Mouse (Mus musculus): ENCODE results near the gene Cela3a. TPM values are rescaled to one million over a fixed set of nuclear protein-coding genes. Genes with fewer than 3 reads are reported as not detected.
"Not testable (repeated sequence)": the region's sequence is repeated elsewhere in the genome, so short reads cannot be mapped to it uniquely, and the experiment has no call there.

The Cela3a gene
- polyA plus RNA-seq, 1 experiment: not detected

DNA sequence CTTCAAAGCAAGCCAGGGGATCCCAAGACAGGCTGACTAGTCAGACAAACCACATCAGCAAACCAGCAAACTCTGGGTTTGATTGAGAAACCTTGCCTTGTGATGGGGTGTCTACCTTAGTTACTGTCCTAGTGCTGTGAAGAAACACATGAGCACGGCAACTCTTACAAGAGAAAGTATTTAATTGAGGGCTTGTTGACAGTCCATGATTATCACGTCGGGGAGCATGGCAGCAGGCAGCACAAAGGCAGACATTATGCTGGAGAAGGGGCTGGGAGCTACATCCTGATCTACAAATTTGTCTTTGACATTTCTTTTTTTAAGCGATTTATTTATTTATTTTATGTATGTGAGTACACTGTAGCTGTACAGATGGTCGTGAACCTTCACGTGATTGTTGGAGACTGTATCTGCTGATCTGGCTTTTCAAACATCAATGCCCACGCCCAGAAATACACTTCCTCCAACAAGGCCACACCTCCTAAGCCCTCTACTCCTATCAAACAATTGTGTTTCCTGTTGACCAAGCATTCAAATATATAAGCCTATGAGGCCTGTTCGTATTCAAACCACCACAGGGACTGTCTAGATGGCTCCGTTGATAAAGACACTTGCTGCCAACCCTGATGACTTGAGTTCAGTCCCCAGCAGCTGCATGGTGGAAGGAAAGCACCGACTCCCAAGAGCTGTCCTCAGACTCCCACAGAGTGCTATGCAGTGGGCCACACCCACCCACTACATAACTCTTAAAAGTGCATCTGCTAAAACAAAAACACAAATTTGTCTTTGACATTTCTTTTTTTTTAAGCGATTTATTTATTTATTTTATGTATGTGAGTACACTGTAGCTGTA lies 8.3 kb upstream of the Cela3a start:
- TF ChIP-seq POLR2A (IDR thresholded peaks at IDR 0.05; ENCODE audit: low read depth, low read length) (no peak), CTCF (conservative IDR thresholded peaks at IDR 0.05; ENCODE audit: insufficient read depth, insufficient read length, low read depth, low read length) (no peak)
- Histone ChIP-seq H3K27me3 (replicated peaks; ENCODE audit: control insufficient read depth, insufficient read depth, low read length) (no peaks in the 10 kb centered on the region), H3K4me3 (ENCODE audit: insufficient read depth, low read depth, low read length) (no peak overlapping the region), H3K27ac (ENCODE audit: insufficient read depth, low read depth, low read length) (no peak overlapping the region), H3K4me1 (ENCODE audit: control insufficient read depth, insufficient read depth, low read length) (no peaks in the 10 kb centered on the region), H3K36me3 (ENCODE audit: control insufficient read depth, insufficient read depth, low read length) (no peaks in the 10 kb centered on the region)
- no peak for DNase-seq
- 73% methylated on average over 11 of the region's 11 CpGs for WGBS

DNA sequence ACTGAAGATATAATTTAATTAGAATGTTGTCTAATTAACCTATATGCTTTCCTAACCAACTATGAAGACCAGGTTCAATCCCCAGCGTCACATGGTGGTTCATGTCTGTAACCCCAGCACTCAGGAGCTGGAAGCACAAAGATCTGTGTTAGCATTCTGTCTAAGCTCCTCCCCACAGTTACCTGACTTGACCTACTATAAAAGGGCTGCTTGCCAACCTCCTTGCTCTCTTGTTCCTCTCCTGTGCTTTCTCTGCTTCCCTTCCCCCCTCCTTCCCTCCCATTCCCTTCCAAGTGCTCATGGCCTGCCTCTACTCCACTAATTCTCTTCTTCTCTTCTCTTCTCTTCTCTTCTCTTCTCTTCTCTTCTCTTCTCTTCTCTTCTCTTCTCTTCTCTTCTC lies 5.3 kb upstream of the Cela3a start:
- WGBS: 41% methylated on average over 1 of the region's 1 CpGs

DNA sequence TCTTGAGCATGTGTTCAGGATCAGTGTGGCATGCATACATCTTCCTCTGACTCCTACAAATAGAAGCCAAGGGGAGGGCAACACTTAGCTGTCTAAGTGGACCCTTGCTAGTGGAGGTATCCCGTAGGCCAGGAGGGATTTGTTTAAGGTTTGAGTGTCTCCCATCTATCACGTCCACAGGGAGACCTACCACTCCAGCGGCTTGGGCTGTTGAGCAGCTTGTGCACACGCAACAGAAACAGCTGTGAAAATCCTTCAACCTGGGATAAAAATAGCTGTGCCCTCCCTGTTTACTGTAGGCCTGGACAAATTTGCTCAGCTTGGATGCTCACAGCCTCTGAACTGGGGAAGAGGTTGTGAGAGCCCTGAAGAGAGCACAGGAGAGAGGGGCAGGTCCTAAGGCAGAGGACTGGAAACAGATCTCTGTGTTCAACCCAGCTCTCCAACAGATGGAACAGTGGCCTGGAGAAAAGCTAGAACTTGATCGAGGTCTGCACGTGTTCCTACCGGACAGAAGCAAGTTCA lies 2.7 kb upstream of the Cela3a start:
- H3K27me3 ChIP-seq (replicated peaks; ENCODE audit: control insufficient read depth, insufficient read depth, low read length); H3K4me1 ChIP-seq (ENCODE audit: control insufficient read depth, insufficient read depth, low read length); H3K36me3 ChIP-seq (ENCODE audit: control insufficient read depth, insufficient read depth, low read length); H3K27ac ChIP-seq (ENCODE audit: insufficient read depth, low read depth, low read length); H3K4me3 ChIP-seq (ENCODE audit: insufficient read depth, low read depth, low read length); DNase-seq: not testable (repeated sequence)
- 78% methylated on average over 7 of the region's 7 CpGs for WGBS

More for the DNA sequence above, 5.3 kb upstream of the Cela3a start:
- DNase-seq: peak; percentile 84
- no peaks in the 10 kb centered on the region for H3K27me3 ChIP-seq (replicated peaks; ENCODE audit: control insufficient read depth, insufficient read depth, low read length)
- H3K4me3 ChIP-seq (ENCODE audit: insufficient read depth, low read depth, low read length): no peak overlapping the region
- no peaks in the 10 kb centered on the region for H3K4me1 ChIP-seq (ENCODE audit: control insufficient read depth, insufficient read depth, low read length)
- no peaks in the 10 kb centered on the region for H3K36me3 ChIP-seq (ENCODE audit: control insufficient read depth, insufficient read depth, low read length)
- no peak overlapping the region for H3K27ac ChIP-seq (ENCODE audit: insufficient read depth, low read depth, low read length)
- TF ChIP-seq CTCF (conservative IDR thresholded peaks at IDR 0.05; ENCODE audit: insufficient read depth, insufficient read length, low read depth, low read length) (no peak), POLR2A (IDR thresholded peaks at IDR 0.05; ENCODE audit: low read depth, low read length) (no peak)

DNA sequence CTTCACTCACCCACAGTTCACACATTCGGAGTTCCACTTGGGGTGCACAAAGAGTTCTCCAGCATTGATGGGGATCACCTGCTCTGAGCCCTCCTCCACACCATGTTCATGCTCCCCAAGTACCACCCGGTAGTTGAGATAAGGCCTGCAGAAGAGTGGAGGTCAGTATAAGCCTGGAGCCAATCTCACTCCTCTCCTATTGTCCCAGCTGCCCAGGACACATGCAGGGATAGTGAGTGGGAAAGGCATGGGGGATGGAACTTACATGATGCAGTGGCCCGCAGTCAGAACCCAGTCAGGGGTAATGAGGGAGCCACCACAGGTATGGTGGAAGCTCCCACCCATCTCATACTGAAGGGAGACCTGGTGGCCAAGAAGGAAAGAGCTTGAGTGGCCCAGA lies 4.0 kb downstream of the Cela3a start:
- no peak overlapping the region for H3K27ac ChIP-seq (ENCODE audit: insufficient read depth, low read depth, low read length)
- no peaks in the 10 kb centered on the region for H3K4me1 ChIP-seq (ENCODE audit: control insufficient read depth, insufficient read depth, low read length)
- H3K27me3 ChIP-seq (replicated peaks; ENCODE audit: control insufficient read depth, insufficient read depth, low read length): no peaks in the 10 kb centered on the region
- TF ChIP-seq POLR2A (IDR thresholded peaks at IDR 0.05; ENCODE audit: low read depth, low read length) (no peak), CTCF (conservative IDR thresholded peaks at IDR 0.05; ENCODE audit: insufficient read depth, insufficient read length, low read depth, low read length) (no peak)
- 97% methylated on average over 3 of the region's 3 CpGs for WGBS
- H3K36me3 ChIP-seq (ENCODE audit: control insufficient read depth, insufficient read depth, low read length): no peaks in the 10 kb centered on the region
- no peak overlapping the region for H3K4me3 ChIP-seq (ENCODE audit: insufficient read depth, low read depth, low read length)
- no peak for DNase-seq

DNA sequence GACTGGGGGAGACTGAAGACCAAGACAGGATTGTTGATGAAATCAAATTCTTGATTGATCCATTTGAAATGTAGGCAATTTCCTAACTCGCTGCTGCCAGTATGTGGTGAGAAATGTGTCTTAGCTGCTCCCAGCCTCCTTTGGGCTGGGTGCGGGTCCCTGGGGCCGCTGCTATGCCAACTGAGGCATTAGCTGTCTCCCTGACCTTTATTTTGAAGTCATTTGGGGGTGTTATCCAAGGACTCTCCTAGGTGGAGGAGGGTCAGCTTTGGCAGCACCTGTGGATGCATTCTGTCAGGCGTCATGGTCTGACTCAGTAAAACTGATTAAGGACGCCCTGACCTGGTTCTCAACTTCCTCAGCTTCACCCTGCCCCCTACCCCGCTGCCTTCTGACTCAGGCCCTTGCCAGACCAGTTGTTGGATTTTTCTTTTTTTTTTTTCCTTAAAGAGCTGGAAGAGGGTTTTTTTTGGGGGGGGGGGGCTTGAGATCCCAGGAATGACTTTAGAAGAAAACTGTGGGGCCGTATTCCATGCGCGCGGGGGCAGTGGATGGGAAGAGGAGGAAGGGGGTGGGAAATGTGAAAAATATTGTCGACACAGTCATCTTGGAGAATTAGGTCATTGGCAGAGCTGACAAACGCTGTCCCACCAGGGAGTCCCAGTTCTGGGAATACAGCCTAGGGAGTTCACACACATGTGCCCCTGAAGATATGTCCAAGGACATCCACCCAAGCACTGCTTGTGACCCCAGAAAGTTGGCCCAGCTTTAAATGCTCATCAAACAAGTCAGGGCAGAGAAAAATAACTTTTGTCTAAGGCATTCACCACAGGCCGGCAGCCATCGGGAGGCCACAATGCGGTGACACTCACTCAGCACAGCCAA lies 12.7 kb downstream of the Cela3a start:
- H3K27me3 ChIP-seq (replicated peaks; ENCODE audit: control insufficient read depth, insufficient read depth, low read length): no peaks in the 10 kb centered on the region
- peak; percentile 60 for DNase-seq
- no peak overlapping the region for H3K27ac ChIP-seq (ENCODE audit: insufficient read depth, low read depth, low read length)
- H3K4me1 ChIP-seq (ENCODE audit: control insufficient read depth, insufficient read depth, low read length): no peaks in the 10 kb centered on the region
- WGBS: 65% methylated on average over 15 of the region's 15 CpGs
- TF ChIP-seq CTCF (conservative IDR thresholded peaks at IDR 0.05; ENCODE audit: insufficient read depth, insufficient read length, low read depth, low read length) (no peak), POLR2A (IDR thresholded peaks at IDR 0.05; ENCODE audit: low read depth, low read length) (no peak)
- no peaks in the 10 kb centered on the region for H3K36me3 ChIP-seq (ENCODE audit: control insufficient read depth, insufficient read depth, low read length)
- no peak overlapping the region for H3K4me3 ChIP-seq (ENCODE audit: insufficient read depth, low read depth, low read length)

DNA sequence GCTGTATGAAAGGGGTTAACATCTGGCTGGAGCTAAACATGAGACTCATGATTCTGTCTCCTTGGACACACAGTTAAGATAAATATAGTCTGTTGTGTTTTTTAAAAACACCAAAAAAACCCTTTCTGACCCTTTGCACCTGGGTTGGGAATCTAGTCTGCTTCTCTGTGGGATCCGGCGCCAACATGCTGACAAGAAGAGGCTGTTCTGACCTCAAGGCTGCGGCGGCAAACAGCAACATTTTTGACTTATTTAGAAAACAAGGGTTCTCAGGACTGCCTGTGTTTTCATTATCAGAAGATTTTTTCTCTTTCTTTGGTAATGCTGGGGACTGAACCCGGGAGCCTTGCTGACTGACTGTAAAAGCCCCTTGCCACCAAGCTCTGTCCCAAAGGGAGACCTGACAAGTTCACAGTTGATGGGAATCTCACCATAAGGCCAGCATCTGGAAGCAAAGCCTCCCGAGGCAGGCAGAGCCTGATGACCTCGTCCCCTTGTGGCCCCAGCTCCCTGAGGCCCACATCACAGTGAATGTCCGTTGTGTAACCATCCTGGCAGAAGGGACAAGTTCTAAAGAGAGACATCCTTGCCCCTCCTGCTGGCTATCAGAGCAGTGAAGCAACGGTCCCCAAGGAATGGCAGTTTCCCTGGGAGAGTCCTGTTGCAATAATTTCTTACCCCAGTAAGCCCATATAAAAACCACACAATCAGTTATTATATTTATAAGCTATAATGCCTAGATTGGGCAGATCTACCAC lies 16.0 kb downstream of the Cela3a start:
- Histone ChIP-seq H3K4me3 (ENCODE audit: insufficient read depth, low read depth, low read length) (no peak overlapping the region), H3K27me3 (replicated peaks; ENCODE audit: control insufficient read depth, insufficient read depth, low read length) (no peaks in the 10 kb centered on the region), H3K4me1 (ENCODE audit: control insufficient read depth, insufficient read depth, low read length) (peaks cover 7% of the 10 kb centered on the region), H3K27ac (ENCODE audit: insufficient read depth, low read depth, low read length) (no peak overlapping the region), H3K36me3 (ENCODE audit: control insufficient read depth, insufficient read depth, low read length) (no peaks in the 10 kb centered on the region)
- WGBS: 63% methylated on average over 9 of the region's 9 CpGs
- peak; percentile 49 for DNase-seq
- TF ChIP-seq CTCF (conservative IDR thresholded peaks at IDR 0.05; ENCODE audit: insufficient read depth, insufficient read length, low read depth, low read length) (no peak), POLR2A (IDR thresholded peaks at IDR 0.05; ENCODE audit: low read depth, low read length) (no peak)

All from kidney, adult 2 months (tissue).